In genomic region chr7:46710390-46710844, GRCm38 (mm10) we compare ENCODE assay signal across 8 mouse cellular contexts. TPM values are rescaled to one million over a fixed set of nuclear protein-coding genes. Genes with fewer than 3 reads are reported as not detected.
A peak's percentile ranks its signal among the peaks of the same experiment; 100 is the strongest.
DNase-seq lines count a peak whose midpoint lies in the region; ATAC-seq and TF ChIP-seq lines count a peak whose summit lies in the region.

Gene Saal1 (minus strand): TSS chr7:46710680.

- TF ChIP-seq RAD21 in CH12.LX (IDR thresholded peaks at IDR 0.05; ENCODE audit: low read depth, low read length), result no peak

- peaks cover 13 to 28% of the 10 kb centered on the region in 2 experiments for H3K36me3 ChIP-seq in CH12.LX (replicated peaks in 1 of 2; ENCODE audit: control insufficient read depth in 1 of 2, insufficient read depth in 1 of 2, low read length in 1 of 2)
- peaks cover 31% of the 10 kb centered on the region for H3K36me3 ChIP-seq in forebrain, embryonic 12.5 days (replicated peaks)
- H3K36me3 ChIP-seq in heart, postnatal 0 days (replicated peaks; ENCODE audit: control insufficient read depth, insufficient read depth, low read length), result peaks cover 21% of the 10 kb centered on the region
- H3K36me3 ChIP-seq in liver, postnatal 0 days (replicated peaks; ENCODE audit: insufficient read depth, low read length), result peaks cover 11% of the 10 kb centered on the region
- H3K36me3 ChIP-seq in neural tube, embryonic 14.5 days (ENCODE audit: control insufficient read depth, insufficient read depth, low read length), result peaks cover 11% of the 10 kb centered on the region; the same call in 1 of the 2 replicates

- dilution Hi-C loops in CH12.LX (cut with MboI; ENCODE audit: extremely low pct_ligation_motif_present, extremely low pct_unique_long_range_greater_than_20kb, low sequenced_read_pairs), result no loop called here

- peak within 1 kb of the TSS; percentile 73 for H3K9ac ChIP-seq in CH12.LX (ENCODE audit: insufficient read depth, low read depth)
- H3K9ac ChIP-seq in forebrain, embryonic 12.5 days, result peak within 1 kb of the TSS; percentile 89
- peak within 1 kb of the TSS; percentile 67 for H3K9ac ChIP-seq in heart, postnatal 0 days (replicated peaks; ENCODE audit: low read depth, low read length)
- H3K9ac ChIP-seq in liver, postnatal 0 days (replicated peaks), result peak within 1 kb of the TSS; percentile 83
- peak within 1 kb of the TSS; percentile 82 for H3K9ac ChIP-seq in neural tube, embryonic 14.5 days (replicated peaks; ENCODE audit: low read depth, low read length)

- peak; percentile 96 for ATAC-seq in forebrain, embryonic 12.5 days (ENCODE audit: low FRiP score)
- ATAC-seq in heart, postnatal 0 days (ENCODE audit: insufficient read depth, low read depth), result peak; percentile 98
- peak; percentile 97 for ATAC-seq in liver, postnatal 0 days
- ATAC-seq in neural tube, embryonic 14.5 days (ENCODE audit: low read depth), result peak; percentile 98

- H3K4me3 ChIP-seq in CH12.LX (replicated peaks in 1 of 3; ENCODE audit: low read depth in 2 of 3, low read length in 2 of 3, poor library complexity in 1 of 3), result peak within 1 kb of the TSS; percentile 79 to 88 (median 88)
- peak within 1 kb of the TSS; percentile 87 for H3K4me3 ChIP-seq in forebrain, embryonic 12.5 days (replicated peaks)
- H3K4me3 ChIP-seq in heart, postnatal 0 days (ENCODE audit: low read depth, low read length), result peak within 1 kb of the TSS; percentile 84
- peak within 1 kb of the TSS; percentile 95 for H3K4me3 ChIP-seq in liver, postnatal 0 days (ENCODE audit: low read depth, low read length)
- peak within 1 kb of the TSS; percentile 69 for H3K4me3 ChIP-seq in neural tube, embryonic 14.5 days (ENCODE audit: low read depth, low read length)

- peak within 1 kb of the TSS; percentile 74; the same call in 1 of the 2 replicates for H3K4me2 ChIP-seq in CH12.LX (ENCODE audit: insufficient read depth, low read depth, poor library complexity, severe bottlenecking)
- peak within 1 kb of the TSS; percentile 59 for H3K4me2 ChIP-seq in forebrain, embryonic 12.5 days
- peak within 1 kb of the TSS; percentile 69 for H3K4me2 ChIP-seq in heart, postnatal 0 days (ENCODE audit: low read depth, low read length)
- peak within 1 kb of the TSS; percentile 76 for H3K4me2 ChIP-seq in liver, postnatal 0 days (ENCODE audit: low read depth, low read length)
- H3K4me2 ChIP-seq in neural tube, embryonic 14.5 days (ENCODE audit: low read depth, low read length), result peak within 1 kb of the TSS; percentile 51

- DNase-seq in CH12.LX (ENCODE audit: extremely low read depth), result peak; percentile 88
- DNase-seq in c-Kit-positive CD71-positive TER-119-negative erythroid progenitor cells, embryonic 14.5 days (ENCODE audit: low read depth), result peak; percentile 84
- DNase-seq in heart, postnatal 0 days (ENCODE audit: low spot score), result peak; percentile 75
- DNase-seq in kidney, postnatal 4 days, result peak; percentile 95
- DNase-seq in liver, postnatal 0 days, result peak; percentile 94
- peak; percentile 95 for DNase-seq in testis, postnatal 10 days (ENCODE audit: low spot score)

- peak; percentile 88 for TF ChIP-seq POLR2A in CH12.LX (IDR thresholded peaks at IDR 0.05; ENCODE audit: low read depth, low read length)

- H3K27ac ChIP-seq in CH12.LX (ENCODE audit: insufficient read depth, low read depth), result peak within 1 kb of the TSS; percentile 82
- peak within 1 kb of the TSS; percentile 79 for H3K27ac ChIP-seq in forebrain, embryonic 12.5 days
- H3K27ac ChIP-seq in heart, postnatal 0 days (ENCODE audit: low read depth), result no peak within 1 kb of the TSS
- H3K27ac ChIP-seq in liver, postnatal 0 days (ENCODE audit: low read depth), result peak within 1 kb of the TSS; percentile 69
- H3K27ac ChIP-seq in neural tube, embryonic 14.5 days (ENCODE audit: low read depth, low read length), result peak within 1 kb of the TSS; percentile 74; the same call in 1 of the 2 replicates

- H3K27me3 ChIP-seq in CH12.LX (replicated peaks), result no peaks in the 10 kb centered on the region
- H3K27me3 ChIP-seq in forebrain, embryonic 12.5 days, result no peaks in the 10 kb centered on the region; the same call in 1 of the 2 replicates
- H3K27me3 ChIP-seq in heart, postnatal 0 days (ENCODE audit: control insufficient read depth, insufficient read depth, low read length), result 0 out of 2 replicates have a peak, but pooled peaks cover 4% of the 10 kb centered on the region
- H3K27me3 ChIP-seq in liver, postnatal 0 days (ENCODE audit: insufficient read depth, low read length), result no peaks in the 10 kb centered on the region
- no peaks in the 10 kb centered on the region for H3K27me3 ChIP-seq in neural tube, embryonic 14.5 days (ENCODE audit: control insufficient read depth, insufficient read depth, low read length)

- TF ChIP-seq CTCF in CH12.LX (conservative IDR thresholded peaks at IDR 0.05 in 1 of 2, IDR thresholded peaks at IDR 0.05 in 1 of 2; ENCODE audit: low read depth in 2 of 2, low read length in 2 of 2), result peak in 1 of 2 experiments; percentile 71; a peak in 2 of 4 replicates
- TF ChIP-seq CTCF in heart, postnatal 0 days (IDR thresholded peaks at IDR 0.05; ENCODE audit: low read depth), result peak; percentile 93
- peak; percentile 98 for TF ChIP-seq CTCF in liver, postnatal 0 days (IDR thresholded peaks at IDR 0.05; ENCODE audit: low read depth)

- WGBS in forebrain, embryonic 12.5 days, result 0% methylated on average over 38 of the region's 38 CpGs
- under 1% methylated on average over 38 of the region's 38 CpGs for WGBS in heart, postnatal 0 days
- WGBS in liver, postnatal 0 days (ENCODE audit: insufficient replicate concordance), result under 1% methylated on average over 38 of the region's 38 CpGs
- WGBS in neural tube, embryonic 14.5 days, result under 1% methylated on average over 38 of the region's 38 CpGs

- in situ Hi-C loops in CH12.LX (cut with MboI; ENCODE audit: low pct_ligation_motif_present, low pct_unique_long_range_greater_than_20kb, low sequenced_read_pairs), result loop anchor here (5.0 kb wide), 1 partner anchor 57 kb away; no protein-coding TSS in a partner anchor

- peaks cover 6% of the 10 kb centered on the region; the same call in 1 of the 2 replicates for H3K79me2 ChIP-seq in CH12.LX (replicated peaks; ENCODE audit: control insufficient read depth, extremely low read depth, insufficient read depth, poor library complexity, severe bottlenecking)

- H3K9me3 ChIP-seq in CH12.LX (replicated peaks; ENCODE audit: low read length), result no peaks in the 10 kb centered on the region
- no peaks in the 10 kb centered on the region for H3K9me3 ChIP-seq in forebrain, embryonic 12.5 days
- no peaks in the 10 kb centered on the region for H3K9me3 ChIP-seq in heart, postnatal 0 days (replicated peaks; ENCODE audit: control insufficient read depth, low read length)
- no peaks in the 10 kb centered on the region for H3K9me3 ChIP-seq in liver, postnatal 0 days (ENCODE audit: low read length)
- no peaks in the 10 kb centered on the region for H3K9me3 ChIP-seq in neural tube, embryonic 14.5 days (ENCODE audit: control insufficient read depth, low read length)

- TF ChIP-seq EP300 in CH12.LX (IDR thresholded peaks at IDR 0.05; ENCODE audit: low read length), result no peak
- no peak for TF ChIP-seq EP300 in heart, postnatal 0 days (IDR thresholded peaks at IDR 0.05; ENCODE audit: low read depth)
- no peak for TF ChIP-seq EP300 in liver, postnatal 0 days (IDR thresholded peaks at IDR 0.05; ENCODE audit: low read depth)

- H3K4me1 ChIP-seq in CH12.LX (ENCODE audit: control insufficient read depth in 1 of 2, insufficient read depth in 2 of 2), result peaks cover 3 to 36% of the 10 kb centered on the region in 2 experiments; a peak in 3 of 4 replicates
- H3K4me1 ChIP-seq in forebrain, embryonic 12.5 days, result peaks cover 7% of the 10 kb centered on the region
- H3K4me1 ChIP-seq in heart, postnatal 0 days (ENCODE audit: control insufficient read depth, insufficient read depth), result peaks cover 9% of the 10 kb centered on the region; the same call in 1 of the 2 replicates
- H3K4me1 ChIP-seq in liver, postnatal 0 days (ENCODE audit: insufficient read depth), result peaks cover 8% of the 10 kb centered on the region
- H3K4me1 ChIP-seq in neural tube, embryonic 14.5 days (ENCODE audit: control insufficient read depth, insufficient read depth, low read length), result peaks cover 4% of the 10 kb centered on the region; the same call in 1 of the 2 replicates

TF ChIP-seq in CH12.LX, 34 proteins besides CTCF, POLR2A, EP300 and RAD21 (continues in another document):
- TF ChIP-seq CHD1 (IDR thresholded peaks at IDR 0.05; ENCODE audit: low read depth, low read length), result no peak
- 0 out of 2 replicates have a peak, but pooled peaks have one; percentile 35 for TF ChIP-seq MEF2A (IDR thresholded peaks at IDR 0.05; ENCODE audit: borderline replicate concordance, low read depth, low read length)
- peak; percentile 80 for TF ChIP-seq ELF1 (IDR thresholded peaks at IDR 0.05; ENCODE audit: low read depth, low read length)
- peak; percentile 73; the same call in 1 of the 2 replicates for TF ChIP-seq KAT2A (IDR thresholded peaks at IDR 0.05; ENCODE audit: insufficient replicate concordance, low read length)
- peak; percentile 36 for TF ChIP-seq SMC3 (IDR thresholded peaks at IDR 0.05; ENCODE audit: low read depth, low read length)
- no peak; the same call in 1 of the 2 replicates for TF ChIP-seq GABPA (IDR thresholded peaks at IDR 0.05; ENCODE audit: insufficient replicate concordance, low read depth, low read length)
- TF ChIP-seq USF2 (conservative IDR thresholded peaks at IDR 0.05; ENCODE audit: low read depth, low read length), result no peak
- no peak for TF ChIP-seq ZNF384 (IDR thresholded peaks at IDR 0.05; ENCODE audit: low read depth, low read length)
- peak; percentile 43; the same call in 1 of the 2 replicates for TF ChIP-seq E2F4 (IDR thresholded peaks at IDR 0.05; ENCODE audit: insufficient replicate concordance, low read depth, low read length)
- TF ChIP-seq ZMIZ1 (IDR thresholded peaks at IDR 0.05; ENCODE audit: low read depth, low read length), result peak; percentile 59; the same call in 1 of the 2 replicates
- no peak for TF ChIP-seq UBTF (IDR thresholded peaks at IDR 0.05; ENCODE audit: low read depth, low read length)
- no peak for TF ChIP-seq ZC3H11A (IDR thresholded peaks at IDR 0.05; ENCODE audit: low read depth, low read length)
- TF ChIP-seq HCFC1 (IDR thresholded peaks at IDR 0.05; ENCODE audit: low read depth, low read length), result peak; percentile 75
- TF ChIP-seq RCOR1 (conservative IDR thresholded peaks at IDR 0.05; ENCODE audit: low read depth, low read length), result no peak
- no peak for TF ChIP-seq PAX5 (IDR thresholded peaks at IDR 0.05; ENCODE audit: low read length)

RNA-seq across cellular contexts. Expression of gene Saal1, which starts in this region (rescaled TPM):
- total RNA-seq in CH12.LX (2012; rRNA removed) (15.1 and 16.6 TPM in 2 replicates), CH12.LX (2014; rRNA removed) (14.7 and 15.2 TPM in 2 replicates)
- 24.5 and 27.6 TPM in 2 replicates for polyA plus RNA-seq in CH12.LX (2012; ENCODE audit: insufficient read length, low read depth)
- 37.0 and 37.2 TPM in 2 replicates for polyA plus RNA-seq in forebrain, embryonic 12.5 days (2016; fragmentation: Nextera tagmentation; extraction: Ambion mirVana)
- 4.2 and 7.5 TPM in 2 replicates for total RNA-seq in heart, postnatal 0 days (2014; rRNA removed; ENCODE audit: low replicate concordance)
- 7.0 and 7.5 TPM in 2 replicates for polyA plus RNA-seq in heart, postnatal 0 days (2015; fragmentation: Nextera tagmentation; extraction: Ambion mirVana)
- polyA plus RNA-seq in liver, postnatal 0 days (2015; fragmentation: Nextera tagmentation; extraction: Ambion mirVana), result 6.5 and 6.9 TPM in 2 replicates
- polyA plus RNA-seq in neural tube, embryonic 14.5 days (2014; fragmentation: Nextera tagmentation; extraction: Ambion mirVana), result 15.4 and 16.7 TPM in 2 replicates
